Mouse (Mus musculus): ENCODE results near the gene Gm12216. TPM values are rescaled to one million over a fixed set of nuclear protein-coding genes. Genes with fewer than 3 reads are reported as not detected.

Gm12216 gene
- 10 to 100 TPM; 31.9 to 33.1 TPM for total RNA-seq (2023)

DNA sequence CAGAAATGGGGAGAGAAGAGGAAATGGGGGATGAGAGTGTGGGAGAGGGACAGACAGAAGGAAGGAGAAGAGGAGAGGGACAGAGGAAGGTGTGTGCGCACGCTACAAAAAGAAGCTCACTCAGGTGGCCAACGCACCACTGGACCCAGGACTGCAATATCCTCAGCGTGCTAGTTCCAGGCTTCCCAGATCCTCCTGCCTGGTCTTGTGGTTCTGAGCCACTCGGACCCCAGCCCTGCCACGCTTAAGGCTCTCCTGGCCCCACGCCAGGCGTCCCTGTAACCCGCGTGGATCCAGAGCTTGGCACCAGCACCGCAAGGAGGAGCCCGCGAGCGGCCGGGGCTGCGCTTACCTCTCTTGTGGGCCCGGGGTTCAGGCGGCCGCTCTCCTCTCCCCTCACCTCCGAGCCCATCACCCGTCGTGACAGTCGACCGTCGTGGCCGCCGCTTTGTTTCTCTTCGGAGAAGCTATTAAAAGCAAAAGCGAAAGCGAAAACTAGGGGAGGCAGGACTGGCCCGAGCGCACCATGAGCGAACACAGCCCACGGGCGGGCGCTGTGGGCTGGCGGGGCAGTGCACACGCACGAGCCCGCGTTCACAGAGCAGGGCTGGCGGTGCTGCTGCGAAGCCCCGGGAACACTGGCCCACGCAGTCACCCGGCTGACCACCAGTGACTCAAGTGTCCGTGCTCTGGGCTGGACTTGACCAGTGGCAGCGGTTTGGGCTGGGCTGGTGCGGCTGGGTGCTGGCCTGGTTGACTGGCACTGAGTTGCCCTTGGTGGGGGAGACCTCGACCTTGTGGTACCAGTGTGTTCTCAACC is at the start of gene Gm12216:
Gene Gm12216 (minus strand): TSS at position 496 of the 820 bp plus-strand sequence.

DNA sequence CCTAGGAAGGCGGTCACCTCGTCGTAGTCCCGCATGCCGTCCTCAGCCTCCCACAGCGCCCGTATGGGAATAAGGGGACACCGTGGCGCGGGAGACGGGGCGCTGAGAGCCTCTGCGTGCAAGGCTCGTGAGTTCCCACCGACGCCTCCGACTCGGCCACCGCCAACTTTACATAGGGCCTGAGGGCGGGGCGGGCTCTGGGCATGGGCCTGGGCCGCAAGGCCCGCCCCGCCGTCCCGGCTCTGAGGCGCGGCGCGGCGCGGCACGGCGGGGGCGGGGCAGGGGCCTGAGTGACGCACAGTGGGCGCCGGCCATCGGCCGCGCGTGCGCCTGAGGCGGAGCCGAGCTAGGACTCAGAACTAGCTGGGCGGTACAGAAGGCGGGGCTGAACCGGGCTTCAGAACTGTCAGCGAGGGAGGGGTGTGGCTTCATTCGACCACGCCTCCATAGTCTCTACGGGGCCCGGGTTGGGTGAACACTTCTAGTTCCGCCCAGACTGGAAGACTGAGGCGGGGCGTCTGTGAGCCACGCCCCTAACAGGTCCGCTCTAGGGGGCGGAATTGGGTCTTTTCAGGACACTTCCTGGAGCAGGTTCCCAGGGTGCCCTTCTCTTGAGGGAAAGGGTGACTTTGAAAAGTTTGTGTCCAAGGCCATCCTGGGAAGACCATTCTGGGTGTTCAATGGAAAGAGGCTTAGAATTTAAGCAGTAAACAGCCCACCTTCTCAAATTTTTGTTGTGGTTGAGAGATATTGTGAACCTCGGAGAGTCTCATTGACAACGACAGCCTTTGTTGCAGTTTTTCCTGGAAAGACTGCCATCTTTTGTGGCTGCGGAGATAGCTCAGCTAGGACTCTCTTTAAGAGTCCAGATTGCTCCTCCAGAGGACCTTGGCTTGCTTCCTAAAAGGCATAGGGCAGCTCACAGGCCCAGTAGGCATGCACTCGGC is 32.7 kb upstream of the Gm12216 start, which contains the start of gene Slc22a5:
Gene Slc22a5 (minus strand): TSS at position 156 of the 947 bp plus-strand sequence.

DNA sequence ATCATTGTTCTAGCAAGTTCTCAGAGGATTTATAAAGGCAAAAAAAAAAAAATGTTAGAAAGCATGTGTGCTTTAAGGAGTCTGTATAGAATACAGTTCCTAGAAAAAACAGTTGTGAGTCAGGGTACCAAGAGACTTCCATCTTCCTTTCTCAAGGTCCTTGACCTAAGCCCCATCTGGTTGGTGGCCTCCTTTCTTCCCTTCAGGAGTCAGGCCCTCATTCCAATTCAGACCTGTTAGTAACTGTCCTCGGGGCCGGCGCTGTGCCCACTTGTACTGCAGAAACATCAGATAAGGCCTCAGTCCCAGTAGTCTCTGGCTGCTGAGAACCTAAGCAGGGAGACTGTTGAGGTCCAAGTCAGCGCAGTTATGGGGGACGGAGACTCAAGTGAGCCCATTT is 86.0 kb downstream of the Gm12216 start, which contains the start of gene Gm17334:
Gene Gm17334 (minus strand): TSS at position 101 of the 400 bp plus-strand sequence.

GRCm38 (mm10) chr11:53769760-53770124 is 89.3 kb downstream of the Gm12216 start, which contains the start of gene Irf1:
Irf1 (plus strand) TSS chr11:53770014.

Other genes starting within 250 kb of the Gm12216 start
- 1 to 10 TPM; 1.2 to 2.4 TPM for gene Il4, start 240.6 kb downstream of the Gm12216 start, total RNA-seq (2023)
- under 1 TPM in 1 of 2 experiments, not detected in 1; 0.47 TPM for gene Il13, start 224.6 kb downstream of the Gm12216 start, total RNA-seq (2023)
- gene Rad50, start 151.9 kb downstream of the Gm12216 start, total RNA-seq (2023): 10 to 100 TPM; 26.4 to 28.0 TPM
- gene Il5, start 138.5 kb downstream of the Gm12216 start, total RNA-seq (2023): not detected
- gene Irf1, start 89.2 kb downstream of the Gm12216 start, total RNA-seq (2023): 100 to 1,000 TPM; 501 to 520 TPM
- gene Gm17334, start 86.1 kb downstream of the Gm12216 start, total RNA-seq (2023): 1 to 10 TPM; 1.5 to 2.0 TPM
- gene Slc22a5, start 32.4 kb upstream of the Gm12216 start, total RNA-seq (2023): 10 to 100 TPM; 15.3 to 19.2 TPM
- gene Slc22a21, start 121.1 kb upstream of the Gm12216 start, total RNA-seq (2023): 1 to 10 TPM; 1.3 to 1.4 TPM
- under 1 TPM; 0.61 to 0.92 TPM for gene Slc22a4, start 168.8 kb upstream of the Gm12216 start, total RNA-seq (2023)
- gene Pdlim4, start 209.8 kb upstream of the Gm12216 start, total RNA-seq (2023): 10 to 100 TPM; 19.3 to 28.6 TPM
- gene P4ha2, start 240.8 kb upstream of the Gm12216 start, total RNA-seq (2023): 1 to 10 TPM; 2.6 to 3.3 TPM